Mouse (Mus musculus): ENCODE measurements around the gene Apoa2. TPM values are rescaled to one million over a fixed set of nuclear protein-coding genes. Genes with fewer than 3 reads are reported as not detected.

Gene Apoa2
- polyA plus RNA-seq, 1 experiment from 2014 or later: 3.5 TPM

- H3K27ac ChIP-seq (ENCODE audit: low read depth, low read length): no peak overlapping the region
- WGBS: 82% methylated on average over 17 of the region's 17 CpGs
- no peaks in the 10 kb centered on the region for H3K9me3 ChIP-seq (ENCODE audit: control insufficient read depth, low read length)
- no peak overlapping the region for H3K4me3 ChIP-seq (ENCODE audit: low read length)
- no peak overlapping the region for H3K4me2 ChIP-seq (replicated peaks; ENCODE audit: low read depth, low read length)
- peaks cover 11% of the 10 kb centered on the region; the same call in 1 of the 2 replicates for H3K4me1 ChIP-seq (ENCODE audit: control insufficient read depth, insufficient read depth, low read length)
- H3K36me3 ChIP-seq (ENCODE audit: control insufficient read depth, insufficient read depth, low read length): peaks cover 11% of the 10 kb centered on the region
- no peak for ATAC-seq (ENCODE audit: low FRiP score, low TSS enrichment)
- no peak overlapping the region for H3K9ac ChIP-seq (ENCODE audit: low read depth, low read length)
- no peaks in the 10 kb centered on the region for H3K27me3 ChIP-seq (ENCODE audit: control insufficient read depth, insufficient read depth, low read length)
Observed at GRCm38 (mm10) chr1:171258921-171259320, 34.1 kb downstream of the Apoa2 start.

DNA sequence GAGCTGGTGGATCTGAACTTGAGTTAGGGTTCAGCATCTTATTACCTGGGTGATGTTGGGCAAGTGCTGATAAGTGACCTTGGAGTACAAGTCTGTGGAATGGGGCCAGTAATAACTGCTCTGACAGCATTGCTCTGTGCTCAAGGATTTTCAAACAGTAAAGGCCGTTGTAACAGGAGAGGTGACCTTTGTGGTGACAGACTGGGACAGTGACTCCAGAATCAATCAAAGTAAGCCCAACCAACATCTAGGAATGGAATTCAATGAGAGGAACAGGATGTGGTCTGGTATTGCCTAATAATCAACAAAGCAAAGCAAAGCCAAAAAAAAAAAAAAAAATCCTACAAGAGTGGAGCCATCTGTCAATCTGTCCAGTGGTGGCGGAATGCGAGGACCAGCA lies 35.5 kb downstream of the Apoa2 start:
- no peaks in the 10 kb centered on the region for H3K27me3 ChIP-seq (ENCODE audit: control insufficient read depth, insufficient read depth, low read length)
- H3K27ac ChIP-seq (ENCODE audit: low read depth, low read length): no peak overlapping the region
- no peak for ATAC-seq (ENCODE audit: low FRiP score, low TSS enrichment)
- no peak overlapping the region for H3K4me2 ChIP-seq (replicated peaks; ENCODE audit: low read depth, low read length)
- peaks cover 11% of the 10 kb centered on the region; the same call in 1 of the 2 replicates for H3K4me1 ChIP-seq (ENCODE audit: control insufficient read depth, insufficient read depth, low read length)
- WGBS: 52% methylated on average over 3 of the region's 3 CpGs
- H3K4me3 ChIP-seq (ENCODE audit: low read length): no peak overlapping the region
- H3K9ac ChIP-seq (ENCODE audit: low read depth, low read length): no peak overlapping the region
- H3K36me3 ChIP-seq (ENCODE audit: control insufficient read depth, insufficient read depth, low read length): peaks cover 7% of the 10 kb centered on the region
- H3K9me3 ChIP-seq (ENCODE audit: control insufficient read depth, low read length): no peaks in the 10 kb centered on the region

GRCm38 (mm10) chr1:171262594-171263130 lies 37.8 kb downstream of the Apoa2 start:
- Histone ChIP-seq H3K27me3 (ENCODE audit: control insufficient read depth, insufficient read depth, low read length) (no peaks in the 10 kb centered on the region), H3K4me1 (ENCODE audit: control insufficient read depth, insufficient read depth, low read length) (peaks cover 11% of the 10 kb centered on the region; the same call in 1 of the 2 replicates), H3K36me3 (ENCODE audit: control insufficient read depth, insufficient read depth, low read length) (peaks cover 7% of the 10 kb centered on the region), H3K4me3 (ENCODE audit: low read length) (peak overlapping the region; percentile 16), H3K9me3 (ENCODE audit: control insufficient read depth, low read length) (no peaks in the 10 kb centered on the region), H3K27ac (ENCODE audit: low read depth, low read length) (peak overlapping the region; percentile 93), H3K9ac (ENCODE audit: low read depth, low read length) (peak overlapping the region; percentile 44; the same call in 1 of the 2 replicates), H3K4me2 (replicated peaks; ENCODE audit: low read depth, low read length) (peak overlapping the region; percentile 38; the same call in 1 of the 2 replicates)
- ATAC-seq (ENCODE audit: low FRiP score, low TSS enrichment): peak; percentile 79
- WGBS: 9% methylated on average over 8 of the region's 8 CpGs

- peaks cover 7% of the 10 kb centered on the region for H3K36me3 ChIP-seq (ENCODE audit: control insufficient read depth, insufficient read depth, low read length)
- 0% methylated on average over 2 of the region's 2 CpGs for WGBS
- peak; percentile 92 for ATAC-seq (ENCODE audit: low FRiP score, low TSS enrichment)
- no peak overlapping the region for H3K9ac ChIP-seq (ENCODE audit: low read depth, low read length)
- peak overlapping the region; percentile 81 for H3K27ac ChIP-seq (ENCODE audit: low read depth, low read length)
- H3K4me1 ChIP-seq (ENCODE audit: control insufficient read depth, insufficient read depth, low read length): peaks cover 11% of the 10 kb centered on the region; the same call in 1 of the 2 replicates
- 0 out of 2 replicates have a peak overlapping the region, but pooled peaks have one; percentile 16 for H3K4me3 ChIP-seq (ENCODE audit: low read length)
- peak overlapping the region; percentile 15; the same call in 1 of the 2 replicates for H3K4me2 ChIP-seq (replicated peaks; ENCODE audit: low read depth, low read length)
- no peaks in the 10 kb centered on the region for H3K9me3 ChIP-seq (ENCODE audit: control insufficient read depth, low read length)
- H3K27me3 ChIP-seq (ENCODE audit: control insufficient read depth, insufficient read depth, low read length): no peaks in the 10 kb centered on the region
Observed at GRCm38 (mm10) chr1:171263185-171263611, 38.3 kb downstream of the Apoa2 start.

DNA sequence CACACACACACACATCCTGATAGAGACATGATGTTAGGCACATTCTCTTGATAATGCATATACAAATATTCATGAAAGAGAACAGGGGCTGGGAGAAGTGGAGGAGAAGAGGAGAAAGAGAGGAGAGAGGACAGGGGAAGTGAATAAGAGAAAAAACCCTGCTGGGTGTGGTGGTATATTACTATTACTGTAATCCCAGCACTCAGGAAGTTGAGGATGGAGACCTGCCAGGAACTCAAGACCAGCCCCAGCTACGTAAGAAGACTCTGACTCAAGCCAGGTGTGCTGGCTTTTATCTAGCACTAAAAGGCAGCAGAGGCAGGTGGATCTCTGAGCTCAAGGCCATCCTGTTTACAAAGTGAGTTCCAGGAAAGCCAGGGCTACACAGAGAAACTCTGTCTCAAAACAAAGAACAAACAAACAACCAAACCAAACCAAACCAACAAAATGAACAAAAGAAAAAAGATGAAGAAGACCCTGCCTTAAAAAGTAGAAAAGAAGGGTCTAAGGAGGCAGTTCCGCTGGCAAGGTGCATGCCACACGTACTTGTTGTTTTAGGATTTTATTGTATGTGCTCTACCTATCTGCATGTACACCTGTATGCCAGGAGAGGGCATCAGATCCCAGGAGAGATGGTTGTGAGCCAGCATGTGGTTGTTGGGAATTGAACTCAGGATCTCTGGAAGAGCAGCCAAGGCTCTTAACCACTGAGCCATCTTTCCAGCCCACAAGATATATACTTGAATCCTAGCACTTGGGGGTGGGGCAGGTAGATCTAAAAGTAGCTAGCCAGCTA lies 39.0 kb downstream of the Apoa2 start:
- Histone ChIP-seq H3K4me2 (replicated peaks; ENCODE audit: low read depth, low read length) (no peak overlapping the region), H3K27ac (ENCODE audit: low read depth, low read length) (peak overlapping the region; percentile 81), H3K9ac (ENCODE audit: low read depth, low read length) (no peak overlapping the region), H3K4me3 (ENCODE audit: low read length) (no peak overlapping the region), H3K9me3 (ENCODE audit: control insufficient read depth, low read length) (no peaks in the 10 kb centered on the region), H3K27me3 (ENCODE audit: control insufficient read depth, insufficient read depth, low read length) (no peaks in the 10 kb centered on the region), H3K4me1 (ENCODE audit: control insufficient read depth, insufficient read depth, low read length) (peaks cover 11% of the 10 kb centered on the region; the same call in 1 of the 2 replicates), H3K36me3 (ENCODE audit: control insufficient read depth, insufficient read depth, low read length) (peaks cover 3% of the 10 kb centered on the region)
- WGBS: 73% methylated on average over 3 of the region's 3 CpGs
- no peak for ATAC-seq (ENCODE audit: low FRiP score, low TSS enrichment)

- Histone ChIP-seq H3K4me1 (ENCODE audit: control insufficient read depth, insufficient read depth, low read length) (peaks cover 10% of the 10 kb centered on the region), H3K27me3 (ENCODE audit: control insufficient read depth, insufficient read depth, low read length) (no peaks in the 10 kb centered on the region), H3K4me3 (ENCODE audit: low read length) (no peak overlapping the region), H3K9ac (ENCODE audit: low read depth, low read length) (no peak overlapping the region), H3K27ac (ENCODE audit: low read depth, low read length) (no peak overlapping the region), H3K4me2 (replicated peaks; ENCODE audit: low read depth, low read length) (no peak overlapping the region), H3K36me3 (ENCODE audit: control insufficient read depth, insufficient read depth, low read length) (no peaks in the 10 kb centered on the region), H3K9me3 (ENCODE audit: control insufficient read depth, low read length) (no peaks in the 10 kb centered on the region)
- 70% methylated on average over 4 of the region's 4 CpGs for WGBS
- no peak for ATAC-seq (ENCODE audit: low FRiP score, low TSS enrichment)
Observed at GRCm38 (mm10) chr1:171265971-171266744, 41.3 kb downstream of the Apoa2 start.

- H3K27ac ChIP-seq (ENCODE audit: low read depth, low read length): no peak overlapping the region
- H3K4me1 ChIP-seq (ENCODE audit: control insufficient read depth, insufficient read depth, low read length): peaks cover 9% of the 10 kb centered on the region
- H3K27me3 ChIP-seq (ENCODE audit: control insufficient read depth, insufficient read depth, low read length): no peaks in the 10 kb centered on the region
- H3K36me3 ChIP-seq (ENCODE audit: control insufficient read depth, insufficient read depth, low read length): peaks cover 11% of the 10 kb centered on the region; the same call in 1 of the 2 replicates
- no peak for ATAC-seq (ENCODE audit: low FRiP score, low TSS enrichment)
- H3K9ac ChIP-seq (ENCODE audit: low read depth, low read length): no peak overlapping the region
- H3K4me2 ChIP-seq (replicated peaks; ENCODE audit: low read depth, low read length): no peak overlapping the region
- 59% methylated on average over 1 of the region's 1 CpGs for WGBS
- H3K9me3 ChIP-seq (ENCODE audit: control insufficient read depth, low read length): no peaks in the 10 kb centered on the region
- no peak overlapping the region for H3K4me3 ChIP-seq (ENCODE audit: low read length)
Observed at GRCm38 (mm10) chr1:171268341-171268740, 43.5 kb downstream of the Apoa2 start.

DNA sequence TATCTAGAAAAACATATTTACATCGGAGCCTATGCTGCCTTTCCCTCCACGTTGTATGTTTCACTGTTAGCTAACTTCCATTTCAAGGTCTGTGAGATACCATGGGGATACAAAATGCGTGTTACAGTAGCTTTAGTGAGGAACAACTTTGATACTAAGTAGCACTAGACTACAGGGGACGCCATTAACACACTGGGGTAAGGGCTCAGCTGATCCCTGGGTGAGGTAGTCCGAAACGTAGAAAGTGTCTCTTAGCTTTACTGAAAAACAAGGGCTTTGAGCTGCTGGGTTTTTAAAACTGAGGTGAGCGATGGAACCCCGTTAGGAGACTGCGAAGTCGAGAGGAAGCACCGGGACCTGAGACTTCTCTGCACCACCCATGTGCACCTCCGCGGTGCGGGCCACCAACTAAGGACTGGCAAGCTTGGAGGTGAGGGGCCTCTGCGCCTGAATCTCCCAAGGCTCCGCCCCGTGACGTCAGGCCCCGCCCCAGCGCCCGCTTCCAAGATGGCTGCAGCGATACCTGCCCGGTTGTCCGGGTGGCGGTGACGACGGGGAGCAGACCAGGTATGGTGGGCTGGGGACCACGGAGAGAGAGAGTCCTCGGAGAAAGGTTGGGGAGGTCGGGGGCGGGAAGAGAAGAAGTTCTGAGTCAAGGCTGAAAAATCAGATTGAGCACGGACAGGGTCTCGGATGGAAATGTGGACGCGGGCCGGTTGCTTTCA lies 45.2 kb downstream of the Apoa2 start, which contains the start of gene B4galt3:
Gene B4galt3, plus strand, starts transcription at position 481 of the 725 bp plus-strand sequence.
- WGBS: 4% methylated on average over 36 of the region's 36 CpGs
- H3K4me1 ChIP-seq (ENCODE audit: control insufficient read depth, insufficient read depth, low read length): peaks cover 9% of the 10 kb centered on the region
- H3K36me3 ChIP-seq (ENCODE audit: control insufficient read depth, insufficient read depth, low read length): peaks cover 28% of the 10 kb centered on the region
- H3K4me2 ChIP-seq (replicated peaks; ENCODE audit: low read depth, low read length): peak within 1 kb of the TSS; percentile 91
- H3K27ac ChIP-seq (ENCODE audit: low read depth, low read length): peak within 1 kb of the TSS; percentile 55
- H3K9ac ChIP-seq (ENCODE audit: low read depth, low read length): peak within 1 kb of the TSS; percentile 80
- no peaks in the 10 kb centered on the region for H3K9me3 ChIP-seq (ENCODE audit: control insufficient read depth, low read length)
- H3K27me3 ChIP-seq (ENCODE audit: control insufficient read depth, insufficient read depth, low read length): no peaks in the 10 kb centered on the region
- ATAC-seq (ENCODE audit: low FRiP score, low TSS enrichment): peak; percentile 96
- peak within 1 kb of the TSS; percentile 87 for H3K4me3 ChIP-seq (ENCODE audit: low read length)
